Mouse (Mus musculus): ENCODE data around the gene A3galt2.

GRCm38 (mm10) chr4:128755064-128755463, at the start of gene A3galt2:
- TF ChIP-seq CTCF (conservative IDR thresholded peaks at IDR 0.05; ENCODE audit: low read length), result no peak
- TF ChIP-seq NANOG (IDR thresholded peaks at IDR 0.05; ENCODE audit: borderline replicate concordance, low read length), result no peak
- TF ChIP-seq POU5F1 (IDR thresholded peaks at IDR 0.05; ENCODE audit: borderline replicate concordance, low read length), result no peak
